Mouse (Mus musculus) adrenal gland, postnatal 36 days (tissue): ENCODE measurements around the gene Tmem176a. TPM values are rescaled to one million over a fixed set of nuclear protein-coding genes. Genes with fewer than 3 reads are reported as not detected.
"Not testable (repeated sequence)": the region's sequence is repeated elsewhere in the genome, so short reads cannot be mapped to it uniquely, and the experiment has no call there.

Experiments
- DNase-seq, 2 experiments: peaks; one replicate each; pipeline ENCODE4 v3.0.0; 2021; ENCODE audit warnings: mixed read lengths in 1 of 2
- long read RNA-seq, 2 experiments: library from polyadenylated mRNA; stranded (forward); transcript quantifications; one replicate each; pipeline ENCODE4 v2.0.0; 2021; ENCODE audit warnings: borderline sequencing depth in 2 of 2
- total RNA-seq, 2 experiments: library from RNA; stranded (reverse); gene quantifications; 2 replicates each; pipeline ENCODE4 v1.2.3; 2021

Tmem176a gene
- total RNA-seq = 100 to 1,000 TPM; 293 to 327 TPM
- long read RNA-seq, experiment 1, transcript Tmem176a-201 (7 exons, 1,540 nt) = major isoform, 334 of 365 reads
- long read RNA-seq, experiment 1, partial matches to known transcripts = 14 of 365 reads
- long read RNA-seq, experiment 1, other reads (novel, unspliced or antisense) = 15 of 365 reads
- long read RNA-seq, experiment 2, transcript Tmem176a-201 (7 exons, 1,540 nt) = major isoform, 115 of 124 reads
- long read RNA-seq, experiment 2, partial matches to known transcripts = 5 of 124 reads
- long read RNA-seq, experiment 2, other reads (novel, unspliced or antisense) = 2 of 124 reads

DNA sequence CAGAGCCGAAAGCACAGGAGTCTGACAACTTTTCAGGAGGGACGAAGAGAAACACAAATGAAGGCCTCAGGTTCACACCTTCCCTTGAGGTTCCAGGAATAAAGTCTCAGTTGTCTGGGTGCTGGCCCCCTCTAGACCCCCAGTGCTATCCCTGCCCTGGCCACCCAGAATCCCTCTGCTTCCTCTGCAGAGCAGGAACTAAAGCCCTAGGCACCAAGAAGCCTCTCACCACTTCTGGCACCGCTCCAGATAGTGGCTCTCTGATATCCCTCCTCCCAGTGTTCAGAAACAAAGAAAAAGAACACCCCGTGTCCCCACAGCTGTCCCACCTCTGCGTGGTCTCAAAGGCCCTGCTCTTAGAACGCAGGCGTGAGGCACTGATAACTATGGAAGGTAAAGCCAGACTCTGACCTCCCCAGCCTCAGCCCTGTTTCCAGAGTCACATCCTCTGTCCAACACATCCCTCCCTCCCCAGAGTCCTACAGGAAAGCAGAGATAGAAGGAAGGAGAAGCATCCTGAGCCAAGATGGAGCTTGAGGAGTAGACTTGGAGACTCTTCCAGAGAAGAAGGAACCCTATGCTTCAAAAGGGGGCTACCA lies at the start of gene Tmem176a:
TSS of gene Tmem176a (plus strand) at position 549 of the 599 bp plus-strand sequence.
- DNase-seq = peak; percentile 57 to 71

DNA sequence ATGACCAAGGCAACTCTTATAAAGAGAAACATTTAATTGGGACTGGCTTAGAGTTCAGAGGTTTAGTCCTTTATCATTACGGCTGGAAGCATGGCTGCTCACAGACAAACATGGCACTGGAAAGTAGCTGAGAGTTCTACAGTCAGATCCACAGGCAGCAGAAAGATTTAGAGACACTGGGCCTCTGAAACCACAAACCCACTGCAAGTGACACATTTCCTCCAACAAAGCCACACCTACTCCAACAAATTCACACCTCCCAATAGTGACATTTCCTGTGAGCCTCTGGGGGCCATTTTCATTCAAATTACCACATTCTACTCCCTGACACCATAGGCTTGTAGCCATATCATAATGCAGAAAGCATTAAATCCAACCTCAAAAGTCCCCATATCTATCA lies 38.8 kb upstream of the Tmem176a start:
- no peak for DNase-seq

DNA sequence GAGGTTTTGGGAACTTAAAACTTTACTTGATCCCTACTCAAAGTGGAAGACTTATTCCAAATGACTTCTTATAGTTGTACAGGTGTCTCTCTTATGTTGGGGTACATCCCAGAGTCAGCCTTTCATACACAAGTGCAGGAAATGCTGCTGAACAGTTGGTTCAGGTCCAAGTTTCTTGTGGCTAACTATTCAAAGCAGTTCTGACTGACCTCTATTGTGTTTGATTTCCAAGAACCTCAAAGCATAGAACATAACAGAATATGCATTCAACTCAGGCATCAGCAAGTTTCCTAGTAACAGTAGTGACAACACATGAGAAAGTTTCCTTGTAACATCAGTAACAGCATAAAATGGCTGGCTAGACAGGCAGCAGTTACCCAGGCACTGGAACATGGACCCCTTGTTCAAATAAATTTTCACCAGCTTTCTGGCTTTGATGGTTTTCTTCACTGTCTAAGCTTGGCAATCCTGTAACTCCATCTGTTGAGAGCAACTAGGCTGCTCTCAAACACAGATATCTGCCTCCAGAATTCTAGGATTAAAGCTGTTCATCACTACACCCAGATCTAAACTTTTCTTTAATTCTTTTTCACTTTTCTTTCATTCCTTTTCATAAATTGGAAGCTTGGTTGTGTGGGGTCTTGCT lies 37.2 kb upstream of the Tmem176a start:
- no peak for DNase-seq

DNA sequence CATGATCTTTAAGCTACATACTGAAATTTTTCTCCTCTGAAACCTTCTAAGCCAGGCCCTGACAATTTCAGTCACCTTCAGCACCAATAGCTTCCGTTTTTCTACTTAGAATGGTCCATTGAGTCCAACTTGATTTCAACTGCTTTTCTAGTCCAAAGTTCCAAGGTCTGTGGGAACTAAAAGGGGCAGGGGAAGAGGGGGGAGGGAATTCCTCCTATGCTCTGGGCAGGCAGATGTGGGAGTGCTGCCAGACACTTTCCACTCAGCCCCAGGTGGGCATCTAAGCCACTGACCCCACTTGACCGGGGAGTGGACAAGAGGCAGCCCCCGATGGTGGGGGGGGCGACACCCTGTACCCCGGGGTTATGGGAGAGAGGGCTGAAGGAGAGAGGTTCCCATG lies 36.4 kb upstream of the Tmem176a start:
- DNase-seq = no peak

DNA sequence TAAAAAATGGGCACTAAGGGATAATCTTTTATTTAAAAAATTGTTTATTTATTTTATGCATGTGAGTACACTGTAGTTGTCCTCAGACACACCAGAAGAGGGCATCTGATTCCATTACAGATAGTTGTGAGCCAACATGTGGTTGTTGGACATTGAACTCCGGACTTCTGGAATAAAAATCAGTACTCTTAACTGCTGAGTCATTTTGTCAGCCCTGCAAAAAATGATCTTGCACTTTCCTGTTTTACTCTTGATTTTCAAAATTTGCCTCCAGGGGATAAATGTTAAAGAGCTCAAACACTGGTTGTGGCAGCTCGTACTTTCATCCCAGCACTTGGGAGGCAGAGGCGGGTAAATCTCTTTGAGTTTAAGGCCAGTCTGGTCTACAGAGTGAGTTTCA lies 34.0 kb upstream of the Tmem176a start:
- no peak for DNase-seq

DNA sequence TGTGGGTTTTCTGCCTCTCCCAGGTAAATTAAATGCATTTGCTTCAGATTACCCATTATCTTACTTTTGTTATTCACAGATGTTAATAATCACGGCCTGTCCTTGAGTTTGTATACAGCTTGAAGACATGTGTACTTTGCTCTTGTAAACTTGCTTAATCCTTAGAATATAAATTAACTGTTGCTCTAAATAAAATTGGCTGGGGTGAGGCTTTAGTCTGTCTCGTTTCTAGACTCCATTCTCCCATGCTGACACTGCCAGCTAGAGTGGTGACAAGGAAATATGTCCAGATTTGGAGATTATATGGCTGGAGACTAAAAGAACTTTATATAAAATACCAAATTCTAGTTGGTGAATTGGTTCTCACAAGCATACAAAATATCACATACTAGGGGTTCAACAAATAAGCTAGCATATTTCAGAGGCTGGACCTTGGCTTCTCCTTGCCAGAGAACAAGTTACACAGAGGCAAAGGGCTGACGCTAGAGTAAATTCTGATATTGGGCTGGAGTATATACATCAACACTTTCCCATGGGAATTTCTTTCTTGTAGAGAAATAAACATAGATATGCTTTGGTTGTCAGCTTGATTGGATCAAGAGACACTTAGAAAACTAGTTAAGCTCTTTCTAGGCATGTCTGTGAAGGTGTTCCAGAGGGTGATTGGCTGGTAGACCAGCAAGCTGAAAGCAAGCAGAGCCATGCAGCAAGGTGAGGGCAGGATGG lies 31.1 kb upstream of the Tmem176a start:
- DNase-seq = no peak

DNA sequence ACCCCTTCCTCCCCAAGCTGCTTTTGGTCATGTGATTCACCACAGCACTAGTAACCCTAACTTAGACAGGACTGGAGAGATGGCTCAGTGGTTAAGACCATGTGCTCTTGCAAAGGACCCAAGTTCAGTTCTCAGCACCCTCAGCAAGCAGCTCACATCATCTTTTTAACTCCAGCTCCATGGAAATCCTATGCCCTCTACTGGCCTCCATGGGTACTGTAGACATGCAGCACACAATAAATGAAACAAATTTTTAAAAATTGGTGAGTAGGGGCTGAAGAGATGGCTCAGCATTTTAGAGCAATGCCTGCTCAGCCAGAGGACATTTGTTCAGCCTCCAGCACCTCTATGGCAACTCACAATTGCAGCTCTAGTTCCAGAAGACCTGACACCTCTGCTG lies 25.7 kb upstream of the Tmem176a start:
- DNase-seq = no peak

DNA sequence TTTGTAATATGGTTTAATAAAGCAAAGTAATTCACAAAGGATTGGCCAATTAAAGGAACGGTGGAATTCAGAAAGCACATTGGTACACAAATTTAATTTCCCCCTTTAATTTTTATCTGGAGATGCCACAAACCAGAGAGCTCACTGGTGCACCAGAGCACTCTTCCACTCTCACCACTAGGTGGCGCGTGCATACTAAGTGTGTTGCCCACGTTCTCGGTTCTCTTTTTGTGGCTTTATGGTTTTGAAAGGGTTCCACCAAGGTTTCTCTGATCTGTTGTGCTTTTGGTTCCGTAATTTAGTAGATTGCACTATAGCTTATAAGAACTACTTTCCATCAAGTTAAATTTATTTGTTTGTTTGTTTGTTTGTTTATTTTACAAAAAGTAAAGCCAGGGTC lies 22.9 kb upstream of the Tmem176a start:
- DNase-seq = peak; percentile 79 to 85

DNA sequence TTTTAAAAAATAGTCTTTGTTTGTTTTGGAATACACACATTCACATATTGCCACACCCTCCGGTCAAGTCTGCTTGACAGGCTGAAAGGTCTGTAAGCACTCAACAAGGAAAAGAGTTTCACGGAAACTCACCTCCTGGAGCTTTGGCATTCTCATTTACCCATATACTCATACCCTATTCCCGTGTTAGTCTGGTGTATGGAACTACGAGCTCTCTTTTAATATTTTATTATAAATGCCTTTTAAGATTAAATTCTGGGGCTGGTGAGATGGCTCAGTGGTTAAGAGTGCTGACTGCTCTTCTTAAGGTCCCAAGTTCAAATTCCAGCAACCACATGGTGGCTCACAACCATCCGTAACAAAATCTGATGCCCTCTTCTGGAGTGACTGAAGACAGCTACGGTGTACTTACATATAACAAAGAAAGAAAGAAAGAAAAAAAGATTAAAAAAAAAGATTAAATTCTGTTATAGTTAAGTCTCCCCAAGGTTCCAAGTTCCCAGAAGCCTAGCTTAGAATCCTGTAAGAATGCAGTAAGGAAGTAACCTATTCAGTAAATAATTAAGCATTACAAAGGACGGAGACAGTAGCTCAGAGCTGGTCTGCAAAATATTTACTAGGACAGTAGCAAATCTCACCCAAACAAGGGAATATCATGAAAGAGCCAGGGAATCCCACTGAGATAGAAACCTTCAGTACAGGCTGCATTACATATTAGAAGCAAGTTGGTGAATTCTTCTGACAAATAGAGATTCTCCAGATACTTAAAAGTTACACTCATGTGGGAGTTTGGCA lies 18.5 kb upstream of the Tmem176a start:
- not testable (repeated sequence) for DNase-seq

DNA sequence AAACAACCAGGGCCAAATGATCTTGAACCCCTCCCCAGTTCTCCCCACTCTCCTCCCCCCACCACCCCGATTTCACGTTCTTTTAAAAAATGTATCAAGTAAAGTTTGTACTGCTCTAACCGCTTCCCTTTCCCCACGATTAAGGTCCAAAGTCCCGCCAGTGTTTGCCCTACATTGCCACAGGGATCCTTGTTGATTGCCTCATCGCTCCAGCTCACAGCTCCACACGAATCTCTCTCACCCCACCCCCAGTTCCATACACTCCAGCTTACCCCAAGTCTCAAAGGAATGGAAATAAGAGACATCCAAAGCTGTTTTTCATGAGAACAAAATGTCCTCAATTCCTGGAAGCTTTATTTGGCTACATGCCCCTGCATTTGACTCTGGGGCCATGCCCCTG lies 15.7 kb upstream of the Tmem176a start:
- DNase-seq = no peak

DNA sequence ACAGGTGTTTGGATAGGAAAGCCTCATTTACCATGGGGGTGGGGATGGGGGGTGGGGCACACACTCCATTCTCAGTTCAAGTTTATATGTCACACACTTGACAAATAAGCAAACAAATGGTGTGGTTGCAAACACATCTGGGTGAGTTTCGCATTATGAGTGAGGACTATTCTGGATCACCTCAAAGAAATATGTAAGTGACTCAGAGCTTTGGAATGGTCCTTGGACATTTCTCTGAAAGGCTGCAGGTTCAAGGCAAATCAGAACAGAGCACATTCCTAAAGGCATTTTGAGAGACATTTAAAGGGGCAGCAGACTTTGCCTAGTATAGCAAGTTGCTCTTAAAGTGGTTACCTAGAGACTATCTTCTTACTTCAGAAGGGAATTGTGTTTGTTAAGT lies 11.7 kb upstream of the Tmem176a start:
- peak in 1 of 2 experiments; percentile 40 for DNase-seq

DNA sequence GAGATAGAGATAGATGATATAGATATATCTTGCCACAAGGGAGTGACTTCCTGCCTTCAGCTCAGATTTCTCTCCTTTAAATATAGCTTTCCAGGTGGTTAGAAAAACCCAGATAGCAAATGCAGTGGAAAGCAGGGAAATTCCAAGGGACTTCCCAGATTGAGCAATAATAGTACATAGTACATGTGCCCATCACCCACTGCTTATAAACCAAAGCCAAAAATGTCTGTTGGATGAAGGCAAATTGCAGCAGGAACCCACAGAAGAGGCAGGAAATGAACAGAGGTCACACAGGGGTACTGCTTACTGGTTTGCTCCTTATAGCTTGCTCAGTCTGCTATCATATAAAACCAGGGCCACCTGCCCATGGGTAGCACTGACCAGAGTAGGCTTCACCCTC lies 11.1 kb upstream of the Tmem176a start:
- no peak for DNase-seq

DNA sequence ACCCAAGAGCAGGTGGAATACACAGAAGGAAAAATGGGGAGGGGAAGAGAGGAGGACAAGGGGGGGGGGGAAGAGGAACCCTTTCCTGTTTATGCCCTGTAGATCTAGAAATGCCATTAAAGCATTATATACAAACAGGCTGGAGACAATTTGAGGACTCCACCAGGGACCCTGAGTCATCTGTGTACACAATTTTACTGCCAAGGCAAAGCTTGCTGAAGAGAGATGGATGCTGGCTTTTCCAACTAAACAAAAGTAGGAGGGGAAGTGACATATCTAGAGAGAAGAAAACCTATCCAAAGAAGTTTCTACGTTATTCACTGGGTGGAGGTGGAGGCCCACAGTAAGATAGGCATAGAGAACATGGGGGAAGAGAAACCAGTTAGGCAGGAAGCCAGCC lies 10.5 kb upstream of the Tmem176a start:
- no peak for DNase-seq

DNA sequence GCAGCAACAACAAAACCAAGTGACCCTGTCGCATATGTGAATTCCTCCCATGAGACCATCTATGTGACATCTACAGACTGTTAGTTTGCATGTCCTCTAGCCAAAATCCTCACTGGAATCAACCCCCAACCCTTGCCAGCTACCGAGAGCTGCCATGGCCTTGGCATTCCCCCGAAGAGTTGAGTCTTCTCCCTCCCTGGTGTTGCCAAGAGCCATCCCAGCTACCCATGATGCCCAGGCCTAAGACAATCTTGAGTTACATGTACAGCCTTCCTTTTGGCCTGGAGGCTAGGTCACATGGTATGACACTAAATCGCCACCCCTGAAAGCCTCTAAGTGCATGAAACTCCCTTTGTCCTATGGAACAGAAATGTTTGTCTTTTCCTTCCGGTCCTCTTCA lies 9.6 kb upstream of the Tmem176a start:
- DNase-seq = peak; percentile 48 to 60

DNA sequence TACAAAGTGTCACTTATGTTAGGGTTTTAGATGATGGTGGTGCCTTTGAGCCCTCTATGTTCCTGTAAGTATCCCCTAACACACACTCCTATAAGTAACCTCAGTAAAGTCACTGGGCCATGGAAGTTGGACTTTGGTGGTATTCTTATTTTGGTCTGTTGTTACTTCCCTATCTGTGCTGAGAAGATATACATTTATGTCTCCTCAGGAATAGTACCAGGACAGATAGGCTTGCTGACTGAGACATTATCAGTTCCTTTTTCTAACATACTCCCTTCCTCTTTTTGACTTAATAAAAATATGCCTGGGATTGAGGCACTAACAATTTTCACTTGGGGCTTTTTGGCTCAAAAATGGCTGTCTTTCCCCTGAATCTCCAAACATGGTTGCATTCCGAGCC lies 8.3 kb upstream of the Tmem176a start:
- no peak for DNase-seq

DNA sequence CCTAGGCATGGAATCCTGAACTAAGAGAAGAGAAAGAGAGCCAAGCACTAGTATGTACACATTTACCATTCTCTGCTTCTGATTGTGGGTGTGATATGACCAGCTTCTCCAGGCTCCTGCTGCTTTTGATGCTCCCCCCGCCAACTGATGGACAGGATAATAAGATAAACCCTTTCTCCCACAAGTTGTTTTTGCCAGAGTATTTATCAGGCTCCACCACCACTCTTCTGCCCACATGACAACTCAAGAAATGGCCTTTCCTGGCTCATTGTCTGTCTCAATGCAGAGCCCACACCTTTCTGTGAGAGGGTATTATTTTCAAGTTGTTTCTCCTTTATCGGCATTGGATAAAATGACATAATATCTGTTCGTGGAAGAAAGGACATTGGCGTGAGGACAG lies 7.2 kb upstream of the Tmem176a start:
- no peak for DNase-seq

DNA sequence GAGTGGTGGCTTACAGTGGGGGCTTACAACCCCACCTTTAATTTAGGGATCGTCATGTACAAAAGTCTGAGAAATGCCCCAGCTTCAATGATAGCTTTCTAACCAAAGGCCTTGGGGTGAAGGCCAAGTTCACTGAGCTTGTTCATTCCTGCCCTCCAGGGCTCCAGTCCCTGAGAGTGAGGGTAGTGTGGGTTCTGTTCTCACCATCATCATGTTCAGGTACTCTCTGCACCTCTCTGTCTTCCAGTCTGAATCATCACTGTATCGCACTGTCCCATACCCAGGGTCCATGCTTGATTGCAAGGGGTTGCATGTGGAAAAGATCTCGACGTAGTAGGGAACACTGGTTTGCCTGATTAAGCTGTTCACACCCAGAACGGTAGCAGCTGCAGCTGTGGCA lies 5.5 kb upstream of the Tmem176a start:
- no peak for DNase-seq

DNA sequence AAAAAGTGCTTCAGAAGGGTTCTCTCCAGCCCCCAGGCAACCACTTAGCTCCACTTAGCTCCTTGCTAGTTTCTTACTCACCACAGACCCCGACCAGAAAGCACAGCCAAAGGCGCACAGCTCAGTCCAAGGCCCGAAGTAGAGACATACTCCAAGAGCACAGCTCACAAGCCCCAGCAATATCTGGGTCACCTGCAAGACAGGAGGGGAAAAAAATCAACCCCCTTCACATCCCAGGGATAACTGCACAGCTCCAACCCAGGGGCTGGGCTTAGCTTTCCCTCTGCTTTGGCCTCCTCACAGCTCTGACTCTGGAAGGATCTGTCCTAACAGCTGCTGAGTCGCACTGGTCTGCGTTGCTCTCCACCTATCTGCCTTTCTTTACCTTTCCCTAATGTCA lies 4.6 kb upstream of the Tmem176a start:
- DNase-seq = no peak

DNA sequence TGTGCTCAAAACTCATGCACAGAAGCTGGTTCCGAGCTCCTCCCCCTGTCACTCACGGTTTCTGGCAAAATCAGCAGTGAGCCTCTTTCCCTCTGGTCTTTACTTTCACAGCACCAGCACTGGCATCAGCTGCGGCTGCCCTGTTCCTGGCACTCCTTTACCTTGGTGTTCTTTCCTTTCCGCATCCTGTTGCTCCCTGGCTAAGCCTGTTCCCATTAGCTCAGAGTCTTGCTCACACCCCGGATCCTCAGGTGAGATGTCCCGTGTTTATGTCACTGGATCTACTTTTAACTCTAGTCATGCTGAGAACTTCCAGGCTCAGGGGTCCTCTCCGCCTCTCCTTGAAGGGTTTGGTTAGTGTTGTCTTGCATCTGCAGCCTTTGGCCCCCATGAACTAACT lies 3.2 kb upstream of the Tmem176a start:
- DNase-seq = no peak

DNA sequence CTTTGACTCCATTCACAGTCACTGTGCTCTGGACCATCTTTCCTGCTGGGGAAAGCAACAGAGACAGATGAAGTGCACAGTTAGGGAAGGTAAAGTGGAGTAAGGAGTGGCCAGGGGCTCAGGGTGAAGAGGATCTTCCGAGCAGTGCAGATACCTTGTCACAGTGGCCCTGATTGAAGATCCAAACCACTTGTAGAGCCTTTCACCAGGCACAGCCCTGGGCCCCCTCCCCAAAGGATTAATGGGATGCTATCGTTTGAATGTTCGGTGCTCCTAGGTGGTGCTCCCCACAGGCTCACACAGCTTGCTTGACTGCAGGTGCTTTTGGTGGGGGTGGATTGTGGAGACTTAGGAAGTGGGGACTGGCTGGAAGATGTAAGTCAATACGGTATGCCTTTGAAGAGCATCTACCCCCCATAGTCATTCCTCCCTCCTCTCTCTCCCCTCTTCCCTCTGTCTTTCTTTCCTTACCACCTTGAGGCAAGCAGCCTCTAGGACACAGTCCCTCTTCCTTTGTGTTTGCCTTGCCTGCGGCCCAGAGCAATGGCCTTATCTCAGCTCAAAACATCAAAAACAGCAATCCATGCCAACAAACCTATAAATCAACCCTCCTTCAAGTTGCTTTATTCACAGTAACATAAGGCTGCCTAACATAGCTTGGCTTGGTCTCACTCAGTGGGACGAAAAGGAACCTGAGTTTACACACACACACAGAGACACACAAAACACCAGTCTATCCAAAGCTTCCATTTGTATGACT lies 2.2 kb upstream of the Tmem176a start:
- peak in 1 of 2 experiments; percentile 36 for DNase-seq

DNA sequence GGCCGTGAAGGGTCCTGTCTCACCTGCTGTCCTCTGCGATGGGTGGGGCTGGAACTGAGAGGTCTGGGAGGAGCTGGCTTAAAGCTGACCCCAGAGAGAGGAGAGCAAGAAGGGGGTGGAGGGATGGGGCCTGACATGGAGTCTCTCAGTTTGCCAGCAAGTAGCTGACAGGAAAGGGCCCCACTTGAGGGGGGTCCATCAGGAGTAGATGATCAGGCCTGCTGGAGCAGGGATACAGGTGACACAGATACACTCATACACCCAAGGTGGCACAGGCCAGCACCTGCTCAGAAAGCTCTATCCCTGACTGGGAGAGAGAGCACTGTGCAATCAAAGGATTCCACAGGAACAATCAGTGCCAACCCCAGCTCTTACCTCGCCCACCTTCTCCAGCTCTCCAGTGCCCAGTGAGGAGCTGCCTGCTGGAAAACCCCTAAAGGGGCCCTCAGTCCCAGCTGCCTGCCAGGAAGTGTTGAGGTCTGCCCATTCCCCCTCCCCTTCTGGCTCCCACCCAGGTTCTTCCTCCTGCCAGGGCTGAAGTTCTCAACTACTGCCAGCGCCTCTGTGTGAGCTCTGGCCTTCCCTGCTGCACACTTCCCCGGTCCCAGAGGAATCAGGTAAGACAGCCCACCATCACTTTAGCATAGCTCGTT lies 380 bp downstream of the Tmem176a start, which contains the start of gene Tmem176b:
TSS of gene Tmem176b (minus strand) at position 524 of the 653 bp plus-strand sequence.
- peak; percentile 98 to 99 for DNase-seq
